Mouse (Mus musculus): ENCODE data around the gene Slc43a3. TPM values are rescaled to one million over a fixed set of nuclear protein-coding genes. Genes with fewer than 3 reads are reported as not detected.

The Slc43a3 gene
- 1 to 10 TPM; 4.8 to 9.5 TPM for polyA plus RNA-seq (2017; shearing (Covaris generic))

GRCm38 (mm10) chr2:84936474-84937429 lies at the start of gene Slc43a3:
Gene Slc43a3, plus strand, starts transcription at chr2:84936579.

GRCm38 (mm10) chr2:84980188-84980587 lies 43.8 kb downstream of the Slc43a3 start, which contains the start of gene Prg2:
Gene Prg2, plus strand, starts transcription at chr2:84980461.

DNA sequence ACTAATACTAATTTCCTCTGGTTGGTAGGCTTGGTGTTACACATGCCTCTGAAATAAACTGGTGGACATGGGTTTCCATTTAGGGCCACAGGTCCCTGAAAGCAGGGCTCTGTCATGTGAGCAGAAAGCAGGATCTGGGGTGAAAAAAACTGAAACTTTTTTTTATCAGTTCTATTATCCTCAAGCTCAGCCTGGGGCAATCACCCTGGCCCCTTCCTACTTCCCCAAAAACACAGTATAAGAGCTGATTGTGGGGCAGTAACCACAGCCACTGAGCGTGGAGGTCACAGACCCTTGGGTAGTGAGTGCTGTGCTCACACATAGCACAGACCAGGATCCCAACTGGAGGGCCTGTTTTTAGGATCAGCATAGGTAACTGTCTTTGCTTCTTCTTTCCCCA lies 51.6 kb downstream of the Slc43a3 start, which contains the start of gene Prg3:
Gene Prg3, plus strand, starts transcription at position 286 of the 400 bp plus-strand sequence.

Other genes starting within 250 kb of the Slc43a3 start
- gene Zdhhc5, start 221.4 kb upstream of the Slc43a3 start, polyA plus RNA-seq (2017; shearing (Covaris generic)) = 10 to 100 TPM; 50.2 to 64.0 TPM
- 10 to 100 TPM; 52.6 to 66.0 TPM for gene Clp1, start 209.2 kb upstream of the Slc43a3 start, polyA plus RNA-seq (2017; shearing (Covaris generic))
- gene Ypel4, start 202.5 kb upstream of the Slc43a3 start, polyA plus RNA-seq (2017; shearing (Covaris generic)) = 1 to 10 TPM in 1 of 2 experiments, under 1 TPM in 1; 0.70 to 3.7 TPM
- gene Gm19426, start 192.9 kb upstream of the Slc43a3 start, polyA plus RNA-seq (2017; shearing (Covaris generic)) = not detected
- gene Serping1, start 161.1 kb upstream of the Slc43a3 start, polyA plus RNA-seq (2017; shearing (Covaris generic)) = 1 to 10 TPM in 1 of 2 experiments, not detected in 1; 1.2 TPM
- gene Ube2l6, start 137.8 kb upstream of the Slc43a3 start, polyA plus RNA-seq (2017; shearing (Covaris generic)) = 10 to 100 TPM; 24.6 to 55.7 TPM
- under 1 TPM in 1 of 2 experiments, not detected in 1; 0.37 TPM for gene Smtnl1, start 113.9 kb upstream of the Slc43a3 start, polyA plus RNA-seq (2017; shearing (Covaris generic))
- 10 to 100 TPM; 28.3 to 30.9 TPM for gene Timm10, start 109.6 kb upstream of the Slc43a3 start, polyA plus RNA-seq (2017; shearing (Covaris generic))
- 1 to 10 TPM; 1.3 to 3.9 TPM for gene Slc43a1, start 97.7 kb upstream of the Slc43a3 start, polyA plus RNA-seq (2017; shearing (Covaris generic))
- gene Rtn4rl2, start 49.9 kb upstream of the Slc43a3 start, polyA plus RNA-seq (2017; shearing (Covaris generic)) = not detected
- gene Prg2, start 43.9 kb downstream of the Slc43a3 start, polyA plus RNA-seq (2017; shearing (Covaris generic)) = not detected
- under 1 TPM in 1 of 2 experiments, not detected in 1; 0.70 TPM for gene Prg3, start 51.6 kb downstream of the Slc43a3 start, polyA plus RNA-seq (2017; shearing (Covaris generic))
- gene Ssrp1, start 100.7 kb downstream of the Slc43a3 start, polyA plus RNA-seq (2017; shearing (Covaris generic)) = 100 to 1,000 TPM; 176 to 195 TPM
- 1 to 10 TPM; 1.1 to 5.1 TPM for gene P2rx3, start 100.9 kb downstream of the Slc43a3 start, polyA plus RNA-seq (2017; shearing (Covaris generic))
- 10 to 100 TPM; 14.7 to 16.4 TPM for gene Tnks1bp1, start 111.4 kb downstream of the Slc43a3 start, polyA plus RNA-seq (2017; shearing (Covaris generic))
- not detected for gene Aplnr, start 199.6 kb downstream of the Slc43a3 start, polyA plus RNA-seq (2017; shearing (Covaris generic))

All from inflammation-experienced regulatory T-cells (primary cell).